Mouse (Mus musculus): ENCODE data around the gene Ankrd45.
"Not testable (repeated sequence)": the region's sequence is repeated elsewhere in the genome, so short reads cannot be mapped to it uniquely, and the experiment has no call there.

The Ankrd45 gene

DNA sequence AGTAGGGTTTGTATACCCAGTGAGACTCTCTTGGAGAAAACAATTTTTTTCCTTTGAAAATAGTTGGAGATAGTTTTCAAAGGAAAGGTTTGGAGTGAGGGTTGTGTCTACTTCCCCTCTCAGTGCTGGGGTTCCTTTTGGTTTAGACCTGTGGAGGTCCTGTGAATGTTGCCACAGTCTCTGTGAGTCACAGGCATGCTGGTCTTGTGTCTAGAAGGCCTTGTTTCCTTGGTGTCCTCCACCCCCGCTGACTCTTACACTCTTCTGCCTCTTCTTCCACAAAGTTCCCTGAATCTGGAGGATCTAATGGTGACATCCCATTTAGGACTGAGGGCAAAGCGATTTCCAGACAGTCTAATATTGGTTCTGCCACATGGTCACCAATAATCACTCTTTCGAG is 42.9 kb downstream of the Ankrd45 start:
- DNase-seq (ENCODE audit: low spot score) = no peak

- no peak for DNase-seq (ENCODE audit: low spot score)
Observed at GRCm38 (mm10) chr1:161190253-161190910, 47.9 kb downstream of the Ankrd45 start.

GRCm38 (mm10) chr1:161195541-161196351 is 53.3 kb downstream of the Ankrd45 start:
- DNase-seq (ENCODE audit: low spot score) = peak; percentile 65

DNA sequence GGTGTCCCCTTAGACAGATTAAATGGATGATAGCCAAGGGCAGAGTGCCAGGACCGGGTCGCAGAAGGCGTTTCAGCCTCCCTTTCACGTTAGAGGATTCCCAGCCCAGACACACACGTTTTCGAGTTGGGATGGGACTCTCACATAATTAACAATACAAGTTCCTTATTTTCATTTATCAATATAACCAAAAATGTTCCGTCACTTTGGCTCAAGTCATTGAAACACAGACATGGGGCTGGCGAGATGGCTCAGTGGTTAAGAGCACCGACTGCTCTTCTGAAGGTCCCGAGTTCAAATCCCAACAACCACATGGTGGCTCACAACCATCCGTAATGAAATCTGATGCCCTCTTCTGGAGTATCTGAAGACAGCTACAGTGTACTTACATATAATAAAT is 53.9 kb downstream of the Ankrd45 start:
- DNase-seq (ENCODE audit: low spot score) = not testable (repeated sequence)

DNA sequence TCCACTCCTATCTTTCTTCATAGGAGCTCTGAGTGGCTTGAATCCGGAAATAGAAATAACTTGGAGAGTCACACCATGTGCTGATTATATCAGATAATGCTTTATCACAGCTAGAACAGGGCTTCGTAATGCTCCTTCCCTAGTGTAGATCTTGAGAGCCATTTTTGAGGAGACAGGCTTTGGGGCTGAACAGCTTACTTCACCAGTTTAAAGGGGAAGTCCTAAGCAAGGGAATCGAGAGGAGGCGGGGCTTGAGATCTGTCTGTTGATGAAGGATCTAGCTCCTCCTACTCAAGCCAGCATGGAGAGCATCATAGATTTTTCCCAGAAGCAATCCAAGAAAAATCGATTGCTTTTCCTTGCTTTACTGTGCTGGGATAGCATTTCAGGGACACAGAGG is 57.4 kb downstream of the Ankrd45 start:
- no peak for DNase-seq (ENCODE audit: low spot score)

GRCm38 (mm10) chr1:161214465-161214864 is 72.0 kb downstream of the Ankrd45 start:
- DNase-seq (ENCODE audit: low spot score) = no peak

DNA sequence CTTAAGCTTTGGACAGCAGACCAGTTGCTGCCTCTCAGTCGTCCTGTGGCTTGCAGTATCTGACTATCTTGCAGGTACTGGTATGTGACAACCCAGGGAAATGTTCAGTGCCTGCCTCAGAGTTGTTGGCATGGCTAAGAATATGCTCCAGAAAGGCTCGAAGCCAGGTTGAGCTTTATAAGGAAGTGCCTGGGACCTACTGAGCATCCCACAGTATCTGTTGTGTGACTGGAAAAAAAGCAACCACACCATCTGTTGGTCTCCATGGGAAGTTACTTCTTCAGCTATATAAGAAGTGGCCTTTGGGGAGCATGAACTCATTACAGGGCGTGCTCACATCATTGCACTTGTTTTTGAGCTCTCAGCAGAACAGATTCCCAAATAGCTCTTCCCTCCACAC is 77.3 kb downstream of the Ankrd45 start:
- DNase-seq (ENCODE audit: low spot score) = no peak
